22 mouse cellular contexts compared by ENCODE assay signal in genomic region chr12:63777874-63778273, GRCm38 (mm10).
DNase-seq lines count a peak whose midpoint lies in the region; TF ChIP-seq lines count a peak whose summit lies in the region.
"Had no signal": no experiment of that assay in that cellular context is flagged by ENCODE, and none has a peak within 500 bp of the region (broad histone marks: within the 10 kb centered on the region; RNA-seq: fewer than 3 reads in every experiment).

No protein-coding gene starts in this region.

- no peaks in the 10 kb centered on the region for H3K9me3 ChIP-seq in MEL (replicated peaks; ENCODE audit: insufficient read depth, low read length)
- H3K9me3 ChIP-seq: embryonic facial prominence, embryonic 13.5 days; embryonic facial prominence, embryonic 15.5 days; forebrain, embryonic 10.5 days; forebrain, embryonic 12.5 days had no signal

- no peak overlapping the region for H3K4me3 ChIP-seq in MEL (ENCODE audit: control insufficient read depth in 1 of 2, insufficient read depth in 1 of 2, low read depth in 2 of 2, low read length in 2 of 2)
- H3K4me3 ChIP-seq: embryonic facial prominence, embryonic 13.5 days; embryonic facial prominence, embryonic 15.5 days; erythroblast, embryonic 14.5 days; forebrain, embryonic 10.5 days; forebrain, embryonic 12.5 days had no signal

- no peak for TF ChIP-seq POLR2A in MEL (IDR thresholded peaks at IDR 0.05; ENCODE audit: control insufficient read depth in 1 of 2, insufficient read depth in 1 of 2, low read depth in 1 of 2, low read length in 2 of 2, poor library complexity in 1 of 2)

- no peak overlapping the region for H3K9ac ChIP-seq in MEL (ENCODE audit: control insufficient read depth, low read depth, low read length, poor library complexity, severe bottlenecking)
- H3K9ac ChIP-seq: embryonic facial prominence, embryonic 13.5 days; embryonic facial prominence, embryonic 15.5 days; forebrain, embryonic 12.5 days had no signal

- TF ChIP-seq CTCF in MEL (IDR thresholded peaks at IDR 0.05 in 2 of 3, conservative IDR thresholded peaks at IDR 0.05 in 1 of 3; ENCODE audit: control insufficient read depth in 1 of 3, insufficient read depth in 1 of 3, low read depth in 2 of 3, low read length in 3 of 3, poor library complexity in 1 of 3, severe bottlenecking in 1 of 3) = no peak

- no peak for TF ChIP-seq RAD21 in MEL (IDR thresholded peaks at IDR 0.05; ENCODE audit: low read depth, low read length)

- DNase-seq in ES-CJ7 (ENCODE audit: low read depth, low spot score) (peak; percentile 2), MEL (ENCODE audit: low read depth, low spot score) (peak; percentile 46)
- no peak for DNase-seq in adrenal gland, postnatal 25 days
- no peak for DNase-seq in frontal cortex, postnatal 14 days (ENCODE audit: low spot score in 2 of 2)
- DNase-seq in spleen, adult 18-20 months = no peak
- DNase-seq: adrenal gland, adult 8-10 months; adrenal gland, postnatal 14 days; B cell, adult 2 months; cerebellum, adult 11 months; cerebellum, adult 18-20 months; cerebellum, adult 8-10 months; cerebellum, adult 9-11 months; cerebellum, postnatal 14 days; cerebellum, postnatal 36 days; embryo, embryonic 11 days had no signal

- H3K79me2 ChIP-seq in MEL (ENCODE audit: control insufficient read depth, insufficient read depth, low read length, poor library complexity) = no peaks in the 10 kb centered on the region

- H3K4me1 ChIP-seq in MEL (ENCODE audit: control insufficient read depth in 1 of 2, insufficient read depth in 2 of 2, low read length in 2 of 2) = no peaks in the 10 kb centered on the region
- H3K4me1 ChIP-seq: embryonic facial prominence, embryonic 13.5 days; embryonic facial prominence, embryonic 15.5 days; forebrain, embryonic 10.5 days; forebrain, embryonic 12.5 days had no signal

- H3K27ac ChIP-seq in MEL (ENCODE audit: control insufficient read depth, low read depth, low read length) = no peak overlapping the region
- H3K27ac ChIP-seq: embryonic facial prominence, embryonic 13.5 days; embryonic facial prominence, embryonic 15.5 days; forebrain, embryonic 10.5 days; forebrain, embryonic 12.5 days had no signal

- H3K36me3 ChIP-seq in MEL (ENCODE audit: control insufficient read depth in 1 of 2, insufficient read depth in 2 of 2, low read length in 2 of 2) = no peaks in the 10 kb centered on the region
- H3K36me3 ChIP-seq: embryonic facial prominence, embryonic 13.5 days; embryonic facial prominence, embryonic 15.5 days; forebrain, embryonic 10.5 days; forebrain, embryonic 12.5 days; G1E had no signal

- no peaks in the 10 kb centered on the region for H3K27me3 ChIP-seq in MEL (ENCODE audit: control insufficient read depth in 1 of 2, insufficient read depth in 2 of 2, low read length in 2 of 2)
- H3K27me3 ChIP-seq: CH12.LX; embryonic facial prominence, embryonic 13.5 days; embryonic facial prominence, embryonic 15.5 days; forebrain, embryonic 12.5 days had no signal

- TF ChIP-seq EP300 in MEL (IDR thresholded peaks at IDR 0.05; ENCODE audit: low read depth in 1 of 2, low read length in 2 of 2) = no peak

TF ChIP-seq in MEL, 35 proteins besides CTCF, POLR2A, EP300 and RAD21:
- peak; percentile 90 for TF ChIP-seq GABPA (IDR thresholded peaks at IDR 0.05; ENCODE audit: low read depth, low read length)
- no peak for TF ChIP-seq HCFC1 (IDR thresholded peaks at IDR 0.05; ENCODE audit: low read depth, low read length)
- TF ChIP-seq POLR2AphosphoS5 (IDR thresholded peaks at IDR 0.05; ENCODE audit: borderline replicate concordance, low read depth, low read length) = no peak
- no peak for TF ChIP-seq CHD2 (IDR thresholded peaks at IDR 0.05; ENCODE audit: low read length)

Comparison
In these comparisons a context has a peak if more than half of its experiments do, and no peak if none do; other contexts are left out.
1. DNase-seq: peak in ES-CJ7 (single experiment) and MEL (single experiment); none in adrenal gland, postnatal 25 days (single experiment), frontal cortex, postnatal 14 days (0 of 2) and spleen, adult 18-20 months (0 of 2).